31 mouse cellular contexts compared by ENCODE assay signal in genomic region chr14:72171777-72172176, GRCm38 (mm10).
"Had no signal": no experiment of that assay in that cellular context is flagged by ENCODE, and none has a peak within 500 bp of the region (broad histone marks: within the 10 kb centered on the region; RNA-seq: fewer than 3 reads in every experiment).

No protein-coding gene starts in this region.

- H3K4me3 ChIP-seq: limb, embryonic 10.5 days; limb, embryonic 12.5 days; limb, embryonic 13.5 days; limb, embryonic 15.5 days; liver, embryonic 12.5 days; liver, embryonic 13.5 days; liver, embryonic 15.5 days; lung, embryonic 15.5 days; megakaryocyte, embryonic 14.5 days; midbrain, embryonic 10.5 days; midbrain, embryonic 12.5 days; midbrain, embryonic 13.5 days; midbrain, embryonic 15.5 days; myocyte; neural tube, embryonic 12.5 days had no signal

- H3K4me2 ChIP-seq: limb, embryonic 12.5 days; limb, embryonic 13.5 days; limb, embryonic 15.5 days; liver, embryonic 11.5 days; liver, embryonic 12.5 days; liver, embryonic 13.5 days; liver, embryonic 15.5 days; lung, embryonic 14.5 days; lung, embryonic 15.5 days; midbrain, embryonic 11.5 days; midbrain, embryonic 12.5 days; midbrain, embryonic 13.5 days; midbrain, embryonic 15.5 days; neural tube, embryonic 12.5 days had no signal

- H3K36me3 ChIP-seq: limb, embryonic 10.5 days; limb, embryonic 12.5 days; limb, embryonic 13.5 days; limb, embryonic 15.5 days; liver, embryonic 12.5 days; liver, embryonic 13.5 days; liver, embryonic 15.5 days; lung, embryonic 15.5 days; midbrain, embryonic 10.5 days; midbrain, embryonic 12.5 days; midbrain, embryonic 13.5 days; midbrain, embryonic 15.5 days; neural tube, embryonic 12.5 days had no signal

- H3K9me3 ChIP-seq: limb, embryonic 10.5 days; limb, embryonic 12.5 days; limb, embryonic 13.5 days; limb, embryonic 15.5 days; liver, embryonic 12.5 days; liver, embryonic 13.5 days; liver, embryonic 15.5 days; lung, embryonic 15.5 days; midbrain, embryonic 10.5 days; midbrain, embryonic 12.5 days; midbrain, embryonic 13.5 days; midbrain, embryonic 15.5 days; neural tube, embryonic 12.5 days had no signal

- H3K4me1 ChIP-seq: liver, embryonic 12.5 days; liver, embryonic 13.5 days; liver, embryonic 15.5 days; lung, embryonic 15.5 days; megakaryocyte, embryonic 14.5 days; midbrain, embryonic 15.5 days; neural tube, embryonic 12.5 days had no signal

- ATAC-seq: liver, embryonic 12.5 days; liver, postnatal 0 days; midbrain, embryonic 13.5 days; midbrain, embryonic 15.5 days; midbrain, embryonic 16.5 days had no signal

- H3K27ac ChIP-seq: limb, embryonic 10.5 days; limb, embryonic 12.5 days; limb, embryonic 13.5 days; limb, embryonic 15.5 days; liver, embryonic 12.5 days; liver, embryonic 13.5 days; liver, embryonic 14.5 days; liver, embryonic 15.5 days; lung, embryonic 15.5 days; macrophage; midbrain, embryonic 10.5 days; midbrain, embryonic 12.5 days; midbrain, embryonic 13.5 days; midbrain, embryonic 15.5 days; neural tube, embryonic 12.5 days had no signal

- H3K27me3 ChIP-seq: limb, embryonic 12.5 days; liver, embryonic 12.5 days; liver, embryonic 13.5 days; liver, embryonic 15.5 days; lung, embryonic 15.5 days; midbrain, embryonic 12.5 days; midbrain, embryonic 13.5 days; midbrain, embryonic 15.5 days; neural tube, embryonic 12.5 days had no signal

- DNase-seq: left cerebral cortex, postnatal 4 days; liver; liver, embryonic 13.5 days; liver, postnatal 0 days; lung, adult 18-20 months; lung, adult 2 months; lung, embryonic 14.5 days; lung, postnatal 10 days; lung, postnatal 14 days; lung, postnatal 36 days; lung, postnatal 4 days; midbrain, embryonic 14.5 days had no signal

- H3K9ac ChIP-seq: limb, embryonic 12.5 days; limb, embryonic 13.5 days; limb, embryonic 15.5 days; liver, embryonic 12.5 days; liver, embryonic 13.5 days; liver, embryonic 14.5 days; liver, embryonic 15.5 days; liver, postnatal 0 days; lung, embryonic 14.5 days; lung, embryonic 15.5 days; midbrain, embryonic 12.5 days; midbrain, embryonic 13.5 days; midbrain, embryonic 15.5 days; neural tube, embryonic 12.5 days had no signal
